Mouse (Mus musculus) hindbrain, embryonic 12.5 days (tissue): ENCODE data around the gene Slc4a7. TPM values are rescaled to one million over a fixed set of nuclear protein-coding genes. Genes with fewer than 3 reads are reported as not detected.

ENCODE experiments used
- ATAC-seq: fragments of 200-750 bp; cut with Nextera tagmentation; 2 replicates; pipeline ENCODE4 v1.8.0; 2017; ENCODE audit warnings: moderate TSS enrichment; ENCODE audit not compliant: low FRiP score
- H3K27ac ChIP-seq: fragments of 300-500 bp; sonication (generic); 2 replicates; pipeline ENCODE4 v1.5.1; 2016; ENCODE audit warnings: mild to moderate bottlenecking
- H3K27me3 ChIP-seq: fragments of 300-500 bp; sonication (generic); 2 replicates; pipeline ENCODE4 v1.6.1; 2016; ENCODE audit warnings: mild to moderate bottlenecking
- H3K36me3 ChIP-seq: fragments of 300-500 bp; sonication (generic); 2 replicates; pipeline ENCODE4 v1.6.1; 2016; ENCODE audit warnings: mild to moderate bottlenecking
- H3K4me1 ChIP-seq: fragments of 300-500 bp; sonication (generic); 2 replicates; pipeline ENCODE4 v1.6.1; 2016
- H3K4me2 ChIP-seq: fragments of 300-500 bp; sonication (generic); replicated peaks from 2 replicates; pipeline ENCODE4 v1.6.1; 2016; ENCODE audit warnings: mild to moderate bottlenecking
- H3K4me3 ChIP-seq: fragments of 300-500 bp; sonication (generic); 2 replicates; pipeline ENCODE4 v1.5.1; 2016; ENCODE audit warnings: mild to moderate bottlenecking
- H3K9ac ChIP-seq: fragments of 300-500 bp; sonication (generic); 2 replicates; pipeline ENCODE4 v1.6.1; 2016; ENCODE audit warnings: mild to moderate bottlenecking, moderate library complexity
- H3K9me3 ChIP-seq: fragments of 300-500 bp; sonication (generic); replicated peaks from 2 replicates; pipeline ENCODE4 v1.6.1; 2016; ENCODE audit warnings: mild to moderate bottlenecking
- WGBS: fragments of 180-500 bp; shearing (Covaris S2); methylation state at CpG from one replicate; pipeline ENCODE4 v1.1.7; 2016; 5-methylcytosine and 5-hydroxymethylcytosine counted together
- polyA plus RNA-seq: library from polyadenylated mRNA; unstranded; fragments of >200 nt; fragmentation: Nextera tagmentation; extraction: Ambion mirVana; gene quantifications from 2 replicates; pipeline ENCODE4 v1.2.1, GENCODE M21; 2016

Slc4a7 gene
- polyA plus RNA-seq, 1 experiment from 2014 or later, result 40.8 TPM

- Histone ChIP-seq H3K9ac (no peak overlapping the region), H3K4me3 (no peak overlapping the region), H3K4me2 (no peak overlapping the region), H3K27ac (no peak overlapping the region), H3K36me3 (peaks cover 9% of the 10 kb centered on the region), H3K9me3 (no peaks in the 10 kb centered on the region), H3K4me1 (no peaks in the 10 kb centered on the region), H3K27me3 (no peaks in the 10 kb centered on the region)
- peak; percentile 57 for ATAC-seq
- WGBS, result 12% methylated on average over 10 of the region's 10 CpGs
Observed at GRCm38 (mm10) chr14:14803921-14804517, 101.9 kb downstream of the Slc4a7 start.

- Histone ChIP-seq H3K9ac (no peak overlapping the region), H3K9me3 (no peaks in the 10 kb centered on the region), H3K27ac (no peak overlapping the region), H3K4me2 (no peak overlapping the region), H3K4me1 (no peaks in the 10 kb centered on the region), H3K36me3 (peaks cover 9% of the 10 kb centered on the region), H3K4me3 (no peak overlapping the region), H3K27me3 (no peaks in the 10 kb centered on the region)
- peak; percentile 66; the same call in 1 of the 2 replicates for ATAC-seq
- WGBS, result 72% methylated on average over 5 of the region's 5 CpGs
Observed at GRCm38 (mm10) chr14:14804518-14805212, 102.6 kb downstream of the Slc4a7 start.

- H3K4me1 ChIP-seq, result no peaks in the 10 kb centered on the region
- 79% methylated on average over 12 of the region's 12 CpGs for WGBS
Observed at GRCm38 (mm10) chr14:14832520-14833240, 130.6 kb downstream of the Slc4a7 start.

GRCm38 (mm10) chr14:14833498-14833897 lies 131.4 kb downstream of the Slc4a7 start:
- no peaks in the 10 kb centered on the region for H3K4me1 ChIP-seq
- H3K36me3 ChIP-seq, result no peaks in the 10 kb centered on the region
- H3K9ac ChIP-seq, result no peak overlapping the region
- no peak overlapping the region for H3K4me3 ChIP-seq
- H3K4me2 ChIP-seq, result no peak overlapping the region
- H3K27me3 ChIP-seq, result no peaks in the 10 kb centered on the region
- WGBS, result 88% methylated on average over 1 of the region's 1 CpGs
- no peak for ATAC-seq
- no peak overlapping the region for H3K27ac ChIP-seq
- H3K9me3 ChIP-seq, result no peaks in the 10 kb centered on the region

More at GRCm38 (mm10) chr14:14832520-14833240, 130.6 kb downstream of the Slc4a7 start:
- ATAC-seq, result no peak
- no peak overlapping the region for H3K27ac ChIP-seq
- no peaks in the 10 kb centered on the region for H3K36me3 ChIP-seq
- no peak overlapping the region for H3K4me3 ChIP-seq
- H3K9me3 ChIP-seq, result no peaks in the 10 kb centered on the region
- H3K4me2 ChIP-seq, result no peak overlapping the region
- H3K27me3 ChIP-seq, result no peaks in the 10 kb centered on the region
- no peak overlapping the region for H3K9ac ChIP-seq

- no peak for ATAC-seq
- Histone ChIP-seq H3K27ac (no peak overlapping the region), H3K4me3 (no peak overlapping the region), H3K9ac (no peak overlapping the region), H3K9me3 (no peaks in the 10 kb centered on the region), H3K27me3 (no peaks in the 10 kb centered on the region), H3K36me3 (no peaks in the 10 kb centered on the region), H3K4me2 (no peak overlapping the region), H3K4me1 (no peaks in the 10 kb centered on the region)
- WGBS, result 87% methylated on average over 2 of the region's 2 CpGs
Observed at GRCm38 (mm10) chr14:14834266-14834665, 132.2 kb downstream of the Slc4a7 start.

GRCm38 (mm10) chr14:14837627-14838026 lies 135.5 kb downstream of the Slc4a7 start:
- Histone ChIP-seq H3K9ac (no peak overlapping the region), H3K27me3 (no peaks in the 10 kb centered on the region)

GRCm38 (mm10) chr14:14838109-14838508 lies 136.0 kb downstream of the Slc4a7 start:
- Histone ChIP-seq H3K36me3 (no peaks in the 10 kb centered on the region), H3K9ac (no peak overlapping the region), H3K9me3 (no peaks in the 10 kb centered on the region), H3K27ac (no peak overlapping the region), H3K4me1 (no peaks in the 10 kb centered on the region), H3K4me2 (no peak overlapping the region), H3K4me3 (no peak overlapping the region), H3K27me3 (no peaks in the 10 kb centered on the region)
- no peak for ATAC-seq
- 64% methylated on average over 1 of the region's 1 CpGs for WGBS

More at GRCm38 (mm10) chr14:14837627-14838026, 135.5 kb downstream of the Slc4a7 start:
- WGBS, result 81% methylated on average over 4 of the region's 4 CpGs
- H3K4me3 ChIP-seq, result no peak overlapping the region
- H3K4me2 ChIP-seq, result no peak overlapping the region
- no peaks in the 10 kb centered on the region for H3K36me3 ChIP-seq
- H3K9me3 ChIP-seq, result no peaks in the 10 kb centered on the region
- no peak overlapping the region for H3K27ac ChIP-seq
- no peak for ATAC-seq
- H3K4me1 ChIP-seq, result no peaks in the 10 kb centered on the region

GRCm38 (mm10) chr14:14842734-14843530 lies 140.9 kb downstream of the Slc4a7 start:
- no peaks in the 10 kb centered on the region for H3K4me1 ChIP-seq
- H3K9ac ChIP-seq, result no peak overlapping the region
- H3K4me3 ChIP-seq, result no peak overlapping the region
- WGBS, result 75% methylated on average over 8 of the region's 8 CpGs
- ATAC-seq, result no peak
- no peak overlapping the region for H3K27ac ChIP-seq
- no peak overlapping the region for H3K4me2 ChIP-seq
- no peaks in the 10 kb centered on the region for H3K27me3 ChIP-seq
- no peaks in the 10 kb centered on the region for H3K36me3 ChIP-seq
- H3K9me3 ChIP-seq, result no peaks in the 10 kb centered on the region

Other genes starting within 250 kb of the Slc4a7 start
- gene Nek10, start 101.1 kb downstream of the Slc4a7 start, polyA plus RNA-seq, result 0.08 and 0.14 TPM in 2 replicates